Mouse (Mus musculus) urinary bladder, postnatal 25 days (tissue): ENCODE measurements at regions not wholly inside any gene's neighbourhood (a gene's known extent, or its start where the extent isn't known, plus 50 kb on each side); places are given as distances from the start of the nearest gene placed in this dataset.
A peak's percentile ranks its signal among the peaks of the same experiment; 100 is the strongest.
"Not testable (repeated sequence)": the region's sequence is repeated elsewhere in the genome, so short reads cannot be mapped to it uniquely, and the experiment has no call there.

ENCODE experiments used
- DNase-seq: peaks from one replicate; pipeline ENCODE4 v3.0.0; 2022; ENCODE audit warnings: low spot score

DNA sequence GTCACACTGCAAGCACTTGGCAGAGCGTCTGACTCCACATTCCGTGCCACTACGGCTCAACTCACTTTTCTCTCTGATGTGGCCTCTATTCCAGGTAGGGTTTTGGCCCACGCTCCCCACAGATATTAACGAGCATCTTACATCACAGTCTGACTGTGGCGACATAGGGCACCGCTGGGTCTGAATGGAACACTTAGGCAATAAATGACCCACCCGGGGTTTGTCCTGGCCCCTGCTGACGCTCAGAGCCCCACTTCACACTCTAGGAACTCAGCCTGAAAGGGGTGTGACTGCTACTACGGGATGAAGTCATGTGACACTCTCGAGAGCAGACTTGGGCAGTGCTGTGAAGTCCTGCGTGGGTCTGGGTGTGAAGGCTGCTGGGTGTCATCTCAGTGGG, 475.9 kb downstream of the Zfp704 start:
- DNase-seq, result no peak

DNA sequence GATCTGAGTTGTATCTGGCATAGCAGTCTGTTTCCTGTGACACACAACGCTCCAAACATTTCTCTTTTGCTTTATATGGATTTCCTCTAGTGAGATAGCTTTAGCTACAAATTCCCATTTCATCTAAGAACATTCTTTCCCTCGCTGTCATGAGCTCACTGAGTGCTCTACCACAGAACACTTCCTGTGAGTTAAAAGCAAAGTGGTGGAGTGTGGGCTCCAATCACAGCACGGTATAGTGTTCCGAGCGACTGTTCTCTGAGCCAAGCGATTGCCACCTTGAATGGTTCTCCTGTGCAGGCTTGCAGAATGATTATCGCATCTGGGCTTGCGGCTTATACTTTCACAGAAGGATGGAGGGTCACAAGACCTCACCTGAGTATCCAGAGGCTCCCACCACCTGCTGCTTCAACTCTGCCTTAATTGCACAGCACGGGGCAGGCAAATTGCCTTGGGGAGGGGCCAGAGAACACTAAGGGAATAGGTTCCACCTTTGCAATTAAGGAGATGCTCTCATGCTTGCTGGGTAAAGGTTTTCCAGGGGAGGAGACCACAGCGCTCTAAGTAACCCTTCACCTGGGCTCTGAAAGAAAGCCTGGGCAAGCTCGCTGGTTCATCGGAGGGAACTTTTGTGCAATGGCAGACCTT, 477.7 kb downstream of the Zfp704 start:
- DNase-seq, result no peak

DNA sequence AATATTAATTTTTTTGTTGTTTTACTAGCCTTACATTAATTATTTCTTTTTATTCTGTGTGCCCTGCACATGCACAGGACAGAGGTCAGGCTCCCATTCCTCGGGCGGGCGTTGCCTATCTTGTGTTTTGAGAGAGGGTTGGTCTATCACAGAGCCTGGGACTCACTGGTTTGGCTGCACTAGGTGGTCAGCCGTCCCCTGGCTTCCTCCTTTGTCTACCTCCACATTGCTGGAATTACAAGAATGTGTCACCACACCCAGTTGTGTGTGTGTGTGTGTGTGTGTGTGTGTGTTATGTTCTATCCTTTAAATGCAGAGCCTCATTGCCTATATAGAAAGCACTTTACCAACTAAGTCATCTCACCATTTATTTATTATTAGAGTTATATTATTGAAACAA, 478.5 kb downstream of the Zfp704 start:
- DNase-seq, result no peak

DNA sequence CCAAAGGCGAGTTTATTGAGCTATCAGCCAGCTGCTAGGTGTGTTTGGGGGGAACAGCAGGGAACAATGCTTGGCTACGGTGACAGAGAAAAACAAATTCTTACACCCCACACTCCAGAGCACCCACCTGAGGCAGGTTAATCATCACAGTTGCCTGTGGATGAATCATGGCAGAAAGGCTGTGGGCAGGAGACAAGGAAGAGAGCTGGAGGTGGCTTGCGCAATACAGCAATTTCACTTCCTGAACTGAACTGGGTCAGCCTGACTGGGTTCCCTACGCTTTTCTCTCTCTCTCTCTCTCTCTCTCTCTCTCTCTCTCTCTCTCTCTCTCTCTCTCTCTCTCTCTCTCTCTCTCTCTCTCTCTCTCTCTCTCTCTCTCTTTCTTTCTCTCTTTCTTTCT, 481.5 kb downstream of the Zfp704 start:
- DNase-seq, result peak; percentile 15

DNA sequence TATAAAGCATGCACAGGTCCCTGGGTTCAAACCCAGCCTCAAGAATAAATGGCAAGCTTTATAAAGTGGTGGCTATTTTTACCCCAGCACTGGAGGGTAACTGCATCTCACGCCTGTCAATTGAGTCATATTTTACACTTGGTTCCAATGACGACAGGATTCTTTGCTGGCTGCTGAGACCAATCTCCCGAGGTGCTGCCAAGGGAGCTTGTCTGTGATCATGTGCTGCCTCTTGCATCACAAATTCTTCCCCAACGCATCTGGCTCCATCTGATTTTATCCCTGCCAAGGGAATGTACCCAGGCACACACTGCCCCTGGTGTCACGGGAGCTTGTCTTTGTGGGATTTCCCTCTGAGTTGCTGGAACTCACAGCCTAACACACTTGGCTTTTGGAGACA, 486.8 kb downstream of the Zfp704 start:
- no peak for DNase-seq

DNA sequence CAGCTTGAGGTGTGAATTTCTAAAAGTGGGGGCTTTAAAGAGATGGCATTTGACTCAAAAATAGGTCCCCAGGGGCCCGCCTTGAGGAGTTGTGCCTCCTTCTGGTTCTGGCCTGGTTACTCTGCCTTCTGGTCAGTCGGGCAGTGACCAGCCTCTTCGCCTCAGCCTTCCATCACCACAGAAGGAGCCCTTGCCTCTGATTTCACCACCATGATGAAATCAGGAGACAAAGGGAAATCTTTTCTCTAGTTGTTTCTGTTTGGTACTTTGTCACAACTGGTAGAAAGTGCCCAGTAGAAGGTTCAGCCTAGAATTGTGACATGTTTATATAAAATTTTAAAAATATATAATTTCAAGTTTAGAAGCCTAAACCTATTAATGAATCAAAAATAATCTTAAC, 492.0 kb downstream of the Zfp704 start:
- DNase-seq, result no peak

DNA sequence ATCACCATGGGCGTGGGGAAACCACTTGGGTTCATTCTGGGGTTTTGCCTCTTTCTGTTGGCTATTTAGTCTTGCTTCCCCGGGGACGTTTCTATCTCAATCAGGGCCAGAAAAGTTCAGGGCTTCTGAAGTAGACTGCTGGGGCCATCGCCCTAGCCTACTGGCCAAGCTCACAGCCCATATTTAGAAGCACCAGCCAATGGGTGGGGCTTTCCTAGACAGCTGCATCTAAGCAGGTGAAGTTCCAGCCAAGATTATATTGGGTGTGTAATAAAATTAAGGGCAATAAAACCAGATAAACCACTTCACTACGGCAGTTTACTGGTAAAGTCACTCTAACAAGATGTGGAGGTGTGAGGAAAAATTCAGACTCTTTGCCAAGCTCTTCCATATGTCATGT, 496.5 kb downstream of the Zfp704 start:
- DNase-seq, result no peak

DNA sequence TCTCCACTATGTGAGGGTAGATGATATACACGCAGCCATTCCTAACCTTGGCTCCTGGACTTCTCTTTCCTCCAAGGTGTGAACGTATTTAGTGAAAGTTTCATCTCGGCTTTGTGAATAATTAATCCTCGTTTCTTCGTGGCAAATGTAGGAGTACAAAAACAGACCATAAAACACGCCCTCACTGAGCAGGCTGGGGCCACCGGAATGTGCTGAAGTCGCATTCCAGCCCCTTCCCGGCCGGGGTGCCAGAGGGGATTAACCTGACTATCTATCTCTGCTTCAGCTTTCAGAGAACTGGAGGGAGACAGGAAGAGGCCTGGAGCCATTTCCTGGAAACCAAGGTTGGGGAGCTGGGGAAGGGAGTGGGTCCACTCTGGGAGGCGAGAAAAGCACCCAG, 499.1 kb downstream of the Zfp704 start:
- DNase-seq, result no peak

DNA sequence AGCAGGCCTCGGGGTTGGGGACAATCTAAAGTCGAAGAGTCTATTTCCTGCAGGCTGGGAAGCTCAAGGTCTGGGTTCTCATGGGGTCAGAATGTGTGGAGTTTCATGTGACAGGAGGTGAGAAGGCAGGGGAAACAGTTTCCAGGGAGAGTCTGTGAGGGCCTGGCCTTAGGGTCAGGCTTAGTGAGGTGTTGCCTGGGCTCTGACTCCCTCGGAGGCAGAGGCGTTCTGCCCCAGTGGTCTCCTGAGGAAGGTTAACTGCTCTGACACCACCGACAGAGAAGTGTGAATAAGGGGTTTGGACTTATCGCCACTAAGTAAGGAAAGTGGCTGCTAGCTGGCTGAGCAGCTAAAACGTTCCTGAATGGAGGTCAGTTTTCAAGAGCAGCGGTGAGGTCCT, 499.9 kb downstream of the Zfp704 start:
- no peak for DNase-seq

DNA sequence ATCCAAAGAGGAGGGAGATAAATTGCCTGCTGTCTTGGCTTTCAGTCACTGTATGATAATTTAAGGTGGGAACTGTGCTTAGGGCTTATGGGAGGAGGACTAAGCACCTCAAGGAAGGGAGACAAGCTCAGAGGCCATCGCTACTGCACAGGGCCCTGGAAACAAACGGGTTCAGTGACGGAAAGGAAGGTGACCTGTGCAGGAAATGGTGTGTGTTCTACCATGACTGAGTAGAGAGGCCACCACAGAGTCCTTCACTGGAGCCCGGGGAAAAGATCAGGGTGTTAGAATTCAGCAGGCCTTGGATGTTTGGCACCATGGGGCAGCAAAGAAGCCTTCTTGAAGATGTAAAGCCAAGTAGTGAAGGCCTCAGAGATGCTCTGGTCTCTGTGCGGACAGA, 500.4 kb downstream of the Zfp704 start:
- DNase-seq, result no peak

DNA sequence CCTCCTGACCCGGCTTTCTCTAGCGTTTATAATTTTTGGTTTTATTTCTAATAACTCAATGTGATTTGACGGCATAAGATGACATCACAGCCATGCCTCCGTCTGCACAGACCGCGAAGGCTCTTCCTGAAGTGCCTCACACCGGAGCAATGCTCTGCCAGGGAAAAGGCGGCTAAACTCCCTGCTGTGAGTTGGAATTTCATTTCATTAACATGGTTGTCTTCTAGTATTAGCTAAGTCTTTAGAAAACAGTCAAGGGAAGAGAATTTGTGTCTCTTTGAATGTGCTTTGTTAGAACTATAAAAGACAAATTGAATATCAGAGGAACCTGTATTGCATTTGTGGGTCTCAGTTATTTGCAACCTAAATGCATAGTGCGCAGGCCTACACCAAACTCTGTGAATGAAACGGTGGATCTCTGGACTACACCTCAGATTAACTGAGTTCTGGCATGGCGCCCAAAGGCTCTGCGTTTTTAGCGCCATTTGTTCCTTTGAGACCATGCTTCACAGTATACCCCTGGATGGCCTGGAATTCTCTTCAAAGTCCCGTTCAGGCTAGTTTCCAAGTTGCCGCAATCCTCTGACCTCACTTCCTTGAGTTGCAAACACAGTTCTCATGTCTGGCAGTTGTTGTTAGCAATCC, 502.0 kb downstream of the Zfp704 start:
- no peak for DNase-seq

DNA sequence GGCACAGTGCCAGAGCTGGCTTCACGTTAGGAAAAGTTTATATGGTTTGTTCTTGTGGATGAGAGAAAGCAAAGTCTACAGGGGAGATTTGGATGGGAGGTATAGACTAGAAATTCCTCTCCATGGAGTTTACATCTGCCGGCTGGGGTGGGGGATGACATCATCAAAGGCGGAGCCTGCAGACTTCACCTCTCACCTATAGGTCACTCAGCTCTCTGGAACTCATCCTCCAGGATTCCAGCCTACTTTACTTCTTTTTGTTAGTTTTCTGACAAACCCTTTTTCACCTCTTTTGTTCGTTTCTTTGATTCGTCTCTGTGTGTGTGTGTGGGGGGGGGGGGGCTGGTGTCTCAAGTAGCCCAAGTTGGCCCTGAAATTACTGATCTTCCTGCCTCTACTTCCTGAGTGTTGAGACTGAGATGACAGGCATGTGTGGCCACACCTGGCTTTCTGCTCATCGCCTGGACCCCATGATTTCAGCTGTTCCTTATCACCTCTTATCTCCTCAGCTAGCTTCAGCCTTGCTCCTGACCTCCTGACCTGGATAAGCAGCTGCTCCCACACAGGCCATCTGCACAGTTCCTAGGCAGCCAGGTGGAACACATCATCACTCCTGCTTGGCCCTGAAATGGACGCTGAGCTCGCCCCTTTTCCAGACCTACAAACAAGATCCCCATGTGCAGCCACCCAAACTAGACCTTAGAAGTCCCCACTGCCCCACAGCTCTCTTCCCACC, 504.5 kb downstream of the Zfp704 start:
- no peak for DNase-seq

DNA sequence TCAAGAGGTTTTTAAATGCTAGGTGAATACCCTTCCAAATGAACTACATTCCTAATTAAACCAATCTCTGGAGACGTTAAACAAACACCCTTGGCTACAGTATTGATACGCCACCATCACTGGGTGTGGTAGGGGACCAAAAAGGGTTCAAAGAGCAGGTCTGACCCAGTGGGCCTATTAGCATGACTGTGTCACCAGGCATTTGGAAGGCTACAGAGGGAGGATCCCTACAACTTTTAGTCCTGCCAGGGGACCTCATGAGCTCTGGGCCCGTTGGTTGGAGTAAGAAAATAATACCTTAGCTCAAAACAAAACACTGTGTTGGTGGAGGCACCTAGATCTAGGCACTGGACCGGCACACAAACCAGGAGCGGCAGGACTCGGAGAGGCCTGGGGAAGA, 506.4 kb downstream of the Zfp704 start:
- no peak for DNase-seq

DNA sequence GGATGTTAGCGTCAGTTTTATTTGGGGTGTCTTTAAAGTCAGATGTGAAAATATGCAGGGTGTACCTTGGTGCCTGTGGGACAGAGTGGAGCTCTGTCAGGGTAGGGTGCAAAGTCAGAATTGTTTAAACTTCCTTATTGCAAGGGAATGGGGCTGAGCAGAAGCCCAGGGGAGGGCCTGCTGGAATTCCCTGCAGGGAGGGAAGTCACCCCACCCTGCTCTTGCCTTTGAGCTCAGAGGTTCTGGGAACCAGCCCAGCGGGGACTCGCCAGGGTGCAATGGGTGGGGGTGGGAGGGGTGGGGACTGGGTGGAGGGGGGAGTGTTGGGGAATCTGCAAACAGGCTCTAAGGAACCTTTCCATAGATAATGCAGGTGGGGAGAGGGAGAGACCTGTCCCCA, 508.6 kb downstream of the Zfp704 start:
- no peak for DNase-seq

DNA sequence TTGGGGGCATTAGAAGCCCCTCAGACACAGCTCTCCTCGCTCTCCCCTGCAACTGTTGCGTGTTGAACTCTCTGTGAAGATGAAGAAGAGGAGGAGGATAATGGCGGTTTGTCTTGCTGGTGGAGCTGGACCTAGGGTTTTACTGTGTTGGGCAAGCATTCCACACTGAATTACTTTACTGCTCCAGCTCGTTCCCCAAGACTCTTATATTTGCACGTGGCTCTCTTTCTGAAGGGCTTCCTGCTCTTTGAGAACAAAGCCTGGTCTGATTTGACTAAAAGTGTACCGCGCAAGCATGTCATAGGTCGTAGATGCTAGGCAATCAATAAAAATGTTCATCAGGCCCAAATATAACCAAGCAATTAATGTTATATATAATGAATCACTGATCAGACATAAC, 509.1 kb downstream of the Zfp704 start:
- no peak for DNase-seq

DNA sequence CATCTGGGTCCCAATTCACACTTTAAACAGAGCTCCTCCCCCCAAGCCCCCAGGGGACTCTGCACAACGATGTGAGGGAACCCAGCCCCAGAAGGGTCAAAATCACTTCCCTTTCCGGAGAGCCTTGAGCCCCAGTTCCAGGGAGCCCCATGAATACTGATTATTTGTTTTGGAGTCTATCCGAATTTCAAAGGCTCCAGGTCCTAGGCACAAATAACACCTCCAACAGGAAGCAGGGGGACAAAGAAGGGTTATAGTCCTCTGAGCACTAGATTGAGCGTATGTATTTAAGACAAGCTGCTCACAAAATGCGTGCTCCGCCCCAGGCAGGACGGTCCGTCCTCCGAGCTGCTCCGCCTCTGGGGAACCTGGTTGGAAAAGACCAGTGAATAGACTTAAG, 511.4 kb downstream of the Zfp704 start:
- no peak for DNase-seq

DNA sequence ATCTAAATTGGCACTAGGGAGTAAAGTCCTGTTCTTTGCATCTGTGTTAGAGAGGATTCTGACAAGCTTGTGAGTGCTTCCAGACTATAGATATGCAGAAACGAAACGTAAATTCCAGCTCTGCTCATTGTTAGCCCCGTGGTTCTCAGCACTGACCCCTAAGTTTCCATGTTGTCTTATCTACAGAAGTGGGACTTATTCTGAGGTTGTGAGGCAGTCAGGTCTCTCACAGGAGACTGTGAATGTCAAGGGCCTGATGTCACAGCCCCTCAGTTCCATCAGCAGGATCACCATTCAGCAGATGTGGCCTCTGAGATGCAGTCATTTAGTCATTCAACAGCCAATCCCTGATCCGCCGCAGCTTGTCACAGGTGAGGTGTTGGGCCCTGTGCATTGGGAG, 525.8 kb downstream of the Zfp704 start:
- no peak for DNase-seq

DNA sequence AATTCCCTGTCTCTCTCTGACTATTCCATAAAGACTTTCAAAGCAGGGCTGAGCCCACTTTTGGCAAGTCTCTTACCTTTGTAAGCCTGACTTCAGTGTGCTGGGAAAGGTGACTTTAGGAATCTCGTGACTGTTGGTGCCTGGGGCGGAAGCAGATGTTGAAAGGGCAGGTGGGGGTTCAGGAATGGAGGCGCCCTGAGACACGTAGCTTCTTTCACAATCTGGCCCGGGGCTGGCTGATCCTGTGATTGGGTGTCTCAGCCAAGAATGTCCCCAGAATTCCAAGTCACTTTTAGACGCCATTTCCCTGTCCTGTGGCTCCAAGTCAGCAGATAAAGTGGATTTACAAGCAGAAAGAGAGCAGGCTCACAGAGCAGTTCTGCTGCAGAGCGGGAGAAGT, 527.8 kb downstream of the Zfp704 start:
- DNase-seq, result no peak

DNA sequence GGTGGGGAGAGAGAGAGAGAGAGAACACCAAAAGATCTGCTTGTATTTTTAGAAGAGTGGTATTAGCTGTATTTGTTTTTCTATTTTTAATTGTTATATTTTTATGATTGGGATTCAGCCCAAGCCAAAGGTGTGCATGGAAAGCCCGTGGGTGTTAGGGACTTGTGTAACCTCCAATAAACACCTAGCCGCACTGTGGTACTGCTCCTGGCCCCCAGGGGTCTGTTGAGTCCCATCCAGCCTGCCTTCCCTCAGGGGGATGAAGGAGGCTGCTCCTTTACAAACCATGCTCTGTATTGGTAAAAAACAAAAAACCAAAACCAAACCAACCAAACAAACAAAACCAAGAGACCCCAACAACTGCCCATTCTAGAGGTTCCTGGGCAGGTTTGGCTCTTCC, 531.7 kb downstream of the Zfp704 start:
- no peak for DNase-seq

DNA sequence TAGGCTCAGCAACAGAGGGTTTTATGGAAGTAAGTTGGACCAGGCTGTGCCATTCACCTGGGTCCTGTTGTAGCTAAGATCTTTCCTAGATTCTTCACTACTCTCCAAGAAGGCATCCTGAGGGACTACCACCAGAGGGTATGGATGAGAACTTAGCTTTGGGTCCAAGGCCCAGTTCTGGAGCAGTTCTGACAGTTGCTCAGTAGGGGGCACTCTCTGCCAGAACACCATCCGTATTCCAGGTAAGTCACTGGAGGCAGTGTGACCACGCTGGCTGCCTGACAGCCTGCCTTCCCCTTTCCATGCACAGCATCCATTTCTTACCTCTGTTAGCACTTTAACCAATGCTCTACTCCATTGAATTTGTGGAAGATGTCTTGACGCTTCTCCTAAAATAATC, 533.2 kb downstream of the Zfp704 start:
- peak; percentile 57 for DNase-seq

DNA sequence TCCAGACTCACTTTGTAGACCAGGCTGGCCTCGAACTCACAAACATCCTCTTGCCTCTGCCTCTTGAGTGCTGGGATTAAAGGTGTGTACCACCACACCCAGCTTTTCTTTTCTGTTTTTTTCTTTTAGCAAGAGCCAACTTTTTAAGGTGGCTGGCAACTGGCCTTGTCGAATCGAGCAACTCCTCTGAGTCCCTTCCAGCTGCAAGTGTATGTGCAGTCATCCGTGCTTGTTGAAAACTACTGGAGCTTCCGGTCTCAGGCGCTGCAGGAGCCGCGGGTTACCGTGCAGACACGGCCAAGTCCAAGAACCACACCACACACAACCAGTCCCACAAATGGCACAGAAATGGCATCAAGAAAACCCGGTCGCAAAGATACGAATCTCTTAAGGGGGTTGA, 537.4 kb downstream of the Zfp704 start:
- DNase-seq, result not testable (repeated sequence)

DNA sequence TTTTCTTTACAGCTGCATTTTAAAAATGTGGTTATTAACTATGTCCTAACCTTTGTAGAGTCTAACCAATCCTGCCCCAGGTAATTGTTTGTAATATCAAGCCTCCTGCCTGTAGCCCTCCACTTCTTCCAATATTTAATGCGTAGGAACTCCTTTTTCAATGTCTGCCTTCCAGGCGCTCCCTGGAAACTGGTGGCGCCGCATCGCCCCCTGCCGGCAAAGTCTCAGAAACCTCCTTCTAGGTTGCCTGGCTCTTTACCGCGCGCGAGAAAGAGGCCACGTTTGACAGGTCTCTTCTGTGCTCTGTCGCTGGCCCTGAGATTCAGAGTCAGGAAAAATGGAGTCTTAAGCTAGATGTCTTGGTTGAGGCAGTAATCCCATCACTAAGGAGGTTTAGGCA, 542.8 kb downstream of the Zfp704 start:
- DNase-seq, result peak; percentile 89

DNA sequence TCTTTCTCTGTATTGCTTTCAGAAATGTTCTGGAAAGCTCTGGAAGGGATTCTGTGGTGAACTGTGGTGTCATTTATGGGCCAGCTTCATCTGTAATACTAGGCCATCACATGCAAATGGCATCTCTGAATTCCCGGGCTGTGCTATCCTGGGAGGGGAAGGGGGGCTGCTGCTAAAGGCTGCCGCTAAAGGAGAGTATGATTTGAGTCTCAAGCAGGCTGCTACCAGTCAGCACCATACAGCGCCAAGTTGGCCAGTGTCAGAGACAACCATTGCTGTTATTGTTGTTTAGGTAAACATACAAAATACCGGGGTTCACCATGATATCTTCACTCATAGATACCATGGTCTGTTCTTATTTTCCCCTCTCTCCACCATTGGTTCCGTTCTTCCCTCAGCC, 543.5 kb downstream of the Zfp704 start:
- DNase-seq, result no peak

DNA sequence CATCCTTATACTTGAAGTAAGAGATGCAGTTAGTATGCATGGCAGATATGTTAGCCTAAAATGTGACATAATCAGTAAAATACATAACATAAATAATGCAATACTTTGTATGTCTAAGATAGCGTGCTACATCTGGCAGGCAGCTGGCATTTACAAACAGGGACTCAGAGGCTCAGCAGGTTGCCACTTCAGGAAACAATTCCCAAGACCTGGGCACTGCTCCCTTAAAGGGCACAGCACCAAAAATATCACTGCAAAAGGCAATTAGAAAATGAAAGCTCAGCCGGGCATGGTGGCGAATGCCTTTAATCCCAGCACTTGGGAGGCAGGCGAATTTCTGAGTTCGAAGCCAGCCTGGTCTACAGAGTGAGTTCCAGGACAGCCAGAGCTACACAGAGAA, 544.0 kb downstream of the Zfp704 start:
- DNase-seq, result no peak
